9 mouse cellular contexts compared by ENCODE assay signal in genomic region chr14:15355512-15355911, GRCm38 (mm10).
DNase-seq lines count a peak whose midpoint lies in the region; ATAC-seq lines count a peak whose summit lies in the region.
"Had no signal": no experiment of that assay in that cellular context is flagged by ENCODE, and none has a peak within 500 bp of the region (broad histone marks: within the 10 kb centered on the region; RNA-seq: fewer than 3 reads in every experiment).

No protein-coding gene starts in this region.

- H3K36me3 ChIP-seq in heart, embryonic 11.5 days (ENCODE audit: control insufficient read depth, insufficient read depth, low read length), result no peaks in the 10 kb centered on the region
- no peaks in the 10 kb centered on the region for H3K36me3 ChIP-seq in embryonic facial prominence, embryonic 11.5 days (replicated peaks; ENCODE audit: control insufficient read depth, insufficient read depth, low read depth, low read length)
- no peaks in the 10 kb centered on the region for H3K36me3 ChIP-seq in midbrain, embryonic 14.5 days (ENCODE audit: control insufficient read depth, insufficient read depth, low read length)

- no peak for ATAC-seq in heart, embryonic 11.5 days (replicated peaks; ENCODE audit: insufficient number of reproducible peaks, low FRiP score, low TSS enrichment)
- no peak for ATAC-seq in embryonic facial prominence, embryonic 11.5 days (replicated peaks; ENCODE audit: insufficient number of reproducible peaks, low FRiP score, low TSS enrichment, low read depth)
- ATAC-seq in midbrain, embryonic 14.5 days (ENCODE audit: low FRiP score, low TSS enrichment), result no peak

- WGBS in heart, embryonic 11.5 days (ENCODE audit: insufficient replicate concordance), result 21% methylated on average over 3 of the region's 3 CpGs
- 22% methylated on average over 3 of the region's 3 CpGs for WGBS in embryonic facial prominence, embryonic 11.5 days
- WGBS in midbrain, embryonic 14.5 days, result 23% methylated on average over 3 of the region's 3 CpGs

- H3K4me3 ChIP-seq in heart, embryonic 11.5 days (ENCODE audit: low read depth, low read length), result no peak overlapping the region
- no peak overlapping the region for H3K4me3 ChIP-seq in embryonic facial prominence, embryonic 11.5 days (ENCODE audit: low read depth, low read length)
- H3K4me3 ChIP-seq in midbrain, embryonic 14.5 days (replicated peaks; ENCODE audit: low read depth, low read length), result no peak overlapping the region
- H3K4me3 ChIP-seq: megakaryocyte, embryonic 14.5 days had no signal

- 0 out of 2 replicates have a peak, but pooled peaks cover 3% of the 10 kb centered on the region for H3K4me1 ChIP-seq in heart, embryonic 11.5 days (ENCODE audit: control insufficient read depth, insufficient read depth, low read length)
- H3K4me1 ChIP-seq in embryonic facial prominence, embryonic 11.5 days (ENCODE audit: control insufficient read depth, insufficient read depth, low read length), result no peaks in the 10 kb centered on the region
- H3K4me1 ChIP-seq in midbrain, embryonic 14.5 days (ENCODE audit: control insufficient read depth, insufficient read depth, low read length), result no peaks in the 10 kb centered on the region

- DNase-seq in heart, adult 18-20 months, result peak; percentile 63 to 91
- DNase-seq in adrenal gland, postnatal 4 days (ENCODE audit: low spot score in 2 of 2), result peak; percentile 26 to 60
- DNase-seq in embryonic facial prominence, embryonic 11.5 days (ENCODE audit: low spot score), result peak; percentile 77
- DNase-seq in heart, postnatal 25 days (ENCODE audit: low spot score), result peak; percentile 53
- peak; percentile 78 to 90 for DNase-seq in left cerebral cortex, adult 18-20 months (ENCODE audit: low spot score in 2 of 2)
- peak; percentile 82 for DNase-seq in midbrain, embryonic 14.5 days
- peak; percentile 42 to 61 for DNase-seq in spleen, postnatal 36 days (ENCODE audit: low spot score in 2 of 2)

- no peaks in the 10 kb centered on the region for H3K27me3 ChIP-seq in heart, embryonic 11.5 days (ENCODE audit: control insufficient read depth, insufficient read depth, low read length)
- no peaks in the 10 kb centered on the region for H3K27me3 ChIP-seq in embryonic facial prominence, embryonic 11.5 days (ENCODE audit: control insufficient read depth, insufficient read depth, low read length)
- no peaks in the 10 kb centered on the region for H3K27me3 ChIP-seq in midbrain, embryonic 14.5 days (ENCODE audit: control insufficient read depth, insufficient read depth, low read length)
- H3K27me3 ChIP-seq: megakaryocyte, embryonic 14.5 days had no signal

- H3K27ac ChIP-seq in heart, embryonic 11.5 days (ENCODE audit: low read depth, low read length), result no peak overlapping the region
- H3K27ac ChIP-seq in embryonic facial prominence, embryonic 11.5 days (replicated peaks; ENCODE audit: low read depth, low read length), result no peak overlapping the region
- no peak overlapping the region for H3K27ac ChIP-seq in midbrain, embryonic 14.5 days (replicated peaks; ENCODE audit: low read depth, low read length)

- intact Hi-C loops in heart, postnatal 25 days (cut with DNase I), result loop anchor here (2.0 to 10.0 kb wide), 6 partner anchors 82 to 842 kb away; partner anchors contain the start of gene Lrrc3b

- H3K9ac ChIP-seq in heart, embryonic 11.5 days (ENCODE audit: low read depth, low read length), result no peak overlapping the region
- no peak overlapping the region for H3K9ac ChIP-seq in embryonic facial prominence, embryonic 11.5 days (replicated peaks; ENCODE audit: low read length)
- H3K9ac ChIP-seq in midbrain, embryonic 14.5 days (replicated peaks; ENCODE audit: low read length), result no peak overlapping the region

- no peaks in the 10 kb centered on the region for H3K9me3 ChIP-seq in heart, embryonic 11.5 days (replicated peaks; ENCODE audit: control insufficient read depth, low read length)
- H3K9me3 ChIP-seq in embryonic facial prominence, embryonic 11.5 days (replicated peaks; ENCODE audit: control insufficient read depth, low read length), result no peaks in the 10 kb centered on the region
- no peaks in the 10 kb centered on the region for H3K9me3 ChIP-seq in midbrain, embryonic 14.5 days (ENCODE audit: control insufficient read depth, low read length)
- H3K9me3 ChIP-seq: megakaryocyte, embryonic 14.5 days had no signal

- no peak overlapping the region for H3K4me2 ChIP-seq in heart, embryonic 11.5 days
- H3K4me2 ChIP-seq in embryonic facial prominence, embryonic 11.5 days (ENCODE audit: low read depth, low read length), result no peak overlapping the region
- H3K4me2 ChIP-seq in midbrain, embryonic 14.5 days (ENCODE audit: low read length), result no peak overlapping the region
